Mouse (Mus musculus) heart, postnatal 0 days (tissue): ENCODE data around the gene Agmo.

Experiments used
- CTCF ChIP-seq: IDR thresholded peaks from 2 replicates; pipeline ENCODE4 v1.5.1; 2016; ENCODE audit warnings: antibody characterized with exemption, control low read depth, low read depth
- EP300 ChIP-seq: IDR thresholded peaks from 2 replicates; pipeline ENCODE4 v1.6.1; 2016; ENCODE audit warnings: antibody characterized with exemption, low read depth

- TF ChIP-seq CTCF (no peak), EP300 (no peak)
Observed at GRCm38 (mm10) chr12:37498871-37499270, 257.4 kb downstream of the Agmo start.
